Comparison of ENCODE assay signal across 8 mouse cellular contexts in the genomic region with DNA sequence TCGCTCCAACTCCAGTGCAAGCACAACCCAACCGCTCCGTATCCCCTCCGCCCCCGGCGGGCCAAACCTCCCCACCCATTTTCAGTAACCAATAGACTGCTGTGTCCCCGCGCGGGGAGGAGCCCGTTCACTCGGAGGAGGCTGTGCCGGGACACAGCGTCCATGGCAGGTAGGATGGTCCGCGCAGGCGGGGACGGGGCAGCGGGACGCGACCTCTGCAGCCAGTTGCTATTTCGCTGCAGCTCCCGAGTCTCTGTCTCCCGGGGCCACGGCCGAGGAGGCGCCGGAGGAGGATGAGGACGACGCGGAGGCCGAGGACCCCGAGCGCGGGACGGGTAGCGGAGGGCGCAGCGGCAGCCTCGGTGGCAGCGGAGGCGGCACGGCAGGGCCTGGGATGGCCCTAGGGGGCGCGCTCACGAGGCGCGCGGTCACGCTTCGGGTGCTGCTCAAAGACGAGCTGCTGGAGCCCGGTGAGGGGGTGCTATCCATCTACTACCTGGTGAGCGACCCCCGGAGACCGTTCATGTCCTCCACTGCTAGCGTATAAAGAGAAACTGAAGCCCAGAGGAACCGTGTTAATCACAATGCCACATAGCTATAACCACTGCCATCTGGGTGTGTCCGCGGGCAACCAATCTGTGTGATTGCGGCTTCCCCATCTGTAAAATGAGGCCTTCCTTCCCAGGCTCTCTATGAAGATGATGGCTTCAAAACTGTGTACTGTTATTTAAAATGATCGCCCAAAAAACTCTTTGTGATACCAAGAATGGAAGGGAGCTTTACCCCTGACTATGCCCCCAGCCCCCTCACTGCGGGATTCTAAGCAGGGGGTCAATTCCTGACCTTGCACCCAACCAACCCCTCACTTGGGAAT. TPM values are rescaled to one million over a fixed set of nuclear protein-coding genes. Genes with fewer than 3 reads are reported as not detected.
DNase-seq lines count a peak whose midpoint lies in the region; ATAC-seq and TF ChIP-seq lines count a peak whose summit lies in the region.

No protein-coding gene starts in this region.

- no peaks in the 10 kb centered on the region for H3K27me3 ChIP-seq in MEL (ENCODE audit: control insufficient read depth in 1 of 2, insufficient read depth in 2 of 2, low read length in 2 of 2)
- no peaks in the 10 kb centered on the region for H3K27me3 ChIP-seq in cerebellum, adult 2 months (ENCODE audit: control insufficient read depth, insufficient read depth, low read length)
- H3K27me3 ChIP-seq in forebrain, postnatal 0 days (ENCODE audit: insufficient read depth, low read length) = no peaks in the 10 kb centered on the region; the same call in 1 of the 2 replicates
- no peaks in the 10 kb centered on the region for H3K27me3 ChIP-seq in lung, embryonic 16.5 days (ENCODE audit: control insufficient read depth, insufficient read depth, low read depth, low read length)

- H3K27ac ChIP-seq in MEL (ENCODE audit: control insufficient read depth, low read depth, low read length) = peak overlapping the region; percentile 53; the same call in 1 of the 2 replicates
- H3K27ac ChIP-seq in cerebellum, adult 2 months (ENCODE audit: insufficient read depth, low read length) = peak overlapping the region; percentile 77
- peak overlapping the region; percentile 96 for H3K27ac ChIP-seq in forebrain, postnatal 0 days (ENCODE audit: low read depth, low read length)
- peak overlapping the region; percentile 92 for H3K27ac ChIP-seq in lung, embryonic 16.5 days (ENCODE audit: low read length)

- under 1% methylated on average over 62 of the region's 62 CpGs for WGBS in cerebellum, adult 2 months
- 1% methylated on average over 62 of the region's 62 CpGs for WGBS in forebrain, postnatal 0 days
- under 1% methylated on average over 62 of the region's 62 CpGs for WGBS in lung, embryonic 16.5 days

- TF ChIP-seq EP300 in MEL (IDR thresholded peaks at IDR 0.05; ENCODE audit: low read depth in 1 of 2, low read length in 2 of 2) = no peak; a peak in 1 of 4 replicates

- H3K4me2 ChIP-seq in forebrain, postnatal 0 days (ENCODE audit: low read depth) = peak overlapping the region; percentile 68
- peak overlapping the region; percentile 99 for H3K4me2 ChIP-seq in lung, embryonic 16.5 days (ENCODE audit: low read depth, low read length)

- peaks cover 0 to 8% of the 10 kb centered on the region in 2 experiments; a peak in 2 of 4 replicates for H3K36me3 ChIP-seq in MEL (ENCODE audit: control insufficient read depth in 1 of 2, insufficient read depth in 2 of 2, low read length in 2 of 2)
- peaks cover 18% of the 10 kb centered on the region for H3K36me3 ChIP-seq in forebrain, postnatal 0 days (ENCODE audit: insufficient read depth)
- H3K36me3 ChIP-seq in lung, embryonic 16.5 days (ENCODE audit: control insufficient read depth, insufficient read depth, low read length) = peaks cover 21% of the 10 kb centered on the region

- no peaks in the 10 kb centered on the region for H3K9me3 ChIP-seq in MEL (replicated peaks; ENCODE audit: insufficient read depth, low read length)
- H3K9me3 ChIP-seq in forebrain, postnatal 0 days (ENCODE audit: low read length) = no peaks in the 10 kb centered on the region
- peaks cover 2% of the 10 kb centered on the region; the same call in 1 of the 2 replicates for H3K9me3 ChIP-seq in lung, embryonic 16.5 days (ENCODE audit: control insufficient read depth, low read length)

- ATAC-seq in forebrain, postnatal 0 days = peak; percentile 90
- peak; percentile 92 to 93 for ATAC-seq in hematopoietic stem cell, adult 5-6 weeks (replicated peaks in 1 of 2; ENCODE audit: insufficient read depth in 1 of 2, low FRiP score in 2 of 2, low TSS enrichment in 1 of 2, low read depth in 1 of 2, poor library complexity in 2 of 2, severe bottlenecking in 2 of 2)
- peak; percentile 93 for ATAC-seq in lung, embryonic 16.5 days (ENCODE audit: low read depth)

- peak overlapping the region; percentile 64 for H3K9ac ChIP-seq in MEL (ENCODE audit: control insufficient read depth, low read depth, low read length, poor library complexity, severe bottlenecking)
- peak overlapping the region; percentile 89 for H3K9ac ChIP-seq in forebrain, postnatal 0 days
- peak overlapping the region; percentile 82 for H3K9ac ChIP-seq in lung, embryonic 16.5 days (ENCODE audit: low read length)

- DNase-seq in MEL (ENCODE audit: low read depth, low spot score) = peak; percentile 95
- DNase-seq in cerebellum, adult 2 months = peak; percentile 95 to 96
- DNase-seq in forebrain, postnatal 0 days = peak; percentile 93
- peak; percentile 67 for DNase-seq in layer of hippocampus, adult 9-10 months (ENCODE audit: low spot score)
- DNase-seq in ovary, postnatal 10 days (ENCODE audit: low spot score) = peak; percentile 82
- DNase-seq in thymus, postnatal 10 days (ENCODE audit: low spot score in 2 of 2) = peak; percentile 87 to 90

- peak overlapping the region; percentile 64 to 90 for H3K4me3 ChIP-seq in MEL (ENCODE audit: control insufficient read depth in 1 of 2, insufficient read depth in 1 of 2, low read depth in 2 of 2, low read length in 2 of 2)
- H3K4me3 ChIP-seq in cerebellum, adult 2 months (replicated peaks; ENCODE audit: insufficient read depth, low read depth, low read length) = peak overlapping the region; percentile 75
- peak overlapping the region; percentile 81 for H3K4me3 ChIP-seq in forebrain, postnatal 0 days (ENCODE audit: low read depth, low read length)
- H3K4me3 ChIP-seq in lung, embryonic 16.5 days (ENCODE audit: low read length) = peak overlapping the region; percentile 84

- TF ChIP-seq RAD21 in MEL (IDR thresholded peaks at IDR 0.05; ENCODE audit: low read depth, low read length) = no peak

- H3K4me1 ChIP-seq in MEL (ENCODE audit: control insufficient read depth in 1 of 2, insufficient read depth in 2 of 2, low read length in 2 of 2) = peaks cover 0 to 17% of the 10 kb centered on the region in 2 experiments; a peak in 2 of 4 replicates
- H3K4me1 ChIP-seq in cerebellum, adult 2 months (ENCODE audit: control insufficient read depth, insufficient read depth, low read length) = peaks cover 18% of the 10 kb centered on the region; the same call in 1 of the 2 replicates
- H3K4me1 ChIP-seq in forebrain, postnatal 0 days (ENCODE audit: insufficient read depth) = peaks cover 18% of the 10 kb centered on the region
- H3K4me1 ChIP-seq in lung, embryonic 16.5 days (replicated peaks; ENCODE audit: control insufficient read depth, insufficient read depth, low read length) = peaks cover 16% of the 10 kb centered on the region

- peak in 2 of 3 experiments; percentile 38 to 53; a peak in 4 of 6 replicates for TF ChIP-seq CTCF in MEL (IDR thresholded peaks at IDR 0.05 in 2 of 3, conservative IDR thresholded peaks at IDR 0.05 in 1 of 3; ENCODE audit: control insufficient read depth in 1 of 3, insufficient read depth in 1 of 3, low read depth in 2 of 3, low read length in 3 of 3, poor library complexity in 1 of 3, severe bottlenecking in 1 of 3)
- TF ChIP-seq CTCF in cerebellum, adult 2 months (IDR thresholded peaks at IDR 0.05; ENCODE audit: borderline replicate concordance, insufficient read depth, low read depth, low read length) = no peak
- TF ChIP-seq CTCF in forebrain, postnatal 0 days (IDR thresholded peaks at IDR 0.05; ENCODE audit: low read depth) = peak; percentile 66

- peak; percentile 57 to 88; a peak in 3 of 4 replicates for TF ChIP-seq POLR2A in MEL (IDR thresholded peaks at IDR 0.05; ENCODE audit: control insufficient read depth in 1 of 2, insufficient read depth in 1 of 2, low read depth in 1 of 2, low read length in 2 of 2, poor library complexity in 1 of 2)
- TF ChIP-seq POLR2A in cerebellum, adult 2 months (IDR thresholded peaks at IDR 0.05; ENCODE audit: borderline replicate concordance, insufficient read depth, low read length) = peak; percentile 99

- no peaks in the 10 kb centered on the region for H3K79me2 ChIP-seq in MEL (ENCODE audit: control insufficient read depth, insufficient read depth, low read length, poor library complexity)

RNA-seq across cellular contexts. Expression of gene Mpnd, which starts 3.8 kb away (rescaled TPM):
- 3.9 and 5.6 TPM in 2 replicates for total RNA-seq in MEL (2012; rRNA removed)
- polyA plus RNA-seq in MEL (2012; ENCODE audit: insufficient read depth in 1 of 2, insufficient read length in 2 of 2, low read depth in 1 of 2, low replicate concordance in 2 of 2, missing spikeins in 1 of 2) = 10 to 100 TPM in 1 of 2 experiments, not detected in 1; 18.3 TPM
- 183 and 193 TPM in 2 replicates for polyA plus RNA-seq in cerebellum, adult 2 months (2012; rRNA removed)
- total RNA-seq in forebrain, postnatal 0 days (2014; rRNA removed) = 155 and 159 TPM in 2 replicates
- 99.0 and 110 TPM in 2 replicates for polyA plus RNA-seq in forebrain, postnatal 0 days (2015; fragmentation: Nextera tagmentation; extraction: Ambion mirVana)
- 73.7 and 97.0 TPM in 2 replicates for total RNA-seq in hematopoietic stem cell, adult 5-6 weeks (2017)
- 80.1 and 86.2 TPM in 2 replicates for polyA plus RNA-seq in lung, embryonic 16.5 days (2015; fragmentation: Nextera tagmentation; extraction: Ambion mirVana)

RNA-seq across cellular contexts. Expression of gene Stap2, which starts 3.9 kb away (rescaled TPM):
- 0.08 and 0.10 TPM in 2 replicates for total RNA-seq in MEL (2012; rRNA removed)
- under 1 TPM in 1 of 2 experiments, not detected in 1; 0.08 TPM for polyA plus RNA-seq in MEL (2012; ENCODE audit: insufficient read depth in 1 of 2, insufficient read length in 2 of 2, low read depth in 1 of 2, low replicate concordance in 2 of 2, missing spikeins in 1 of 2)
- polyA plus RNA-seq in cerebellum, adult 2 months (2012; rRNA removed) = 51.8 and 64.1 TPM in 2 replicates
- total RNA-seq in forebrain, postnatal 0 days (2014; rRNA removed) = 2.2 and 4.5 TPM in 2 replicates
- polyA plus RNA-seq in forebrain, postnatal 0 days (2015; fragmentation: Nextera tagmentation; extraction: Ambion mirVana) = 4.0 and 4.3 TPM in 2 replicates
- 1.1 and 1.9 TPM in 2 replicates for total RNA-seq in hematopoietic stem cell, adult 5-6 weeks (2017)
- 25.4 and 27.9 TPM in 2 replicates for polyA plus RNA-seq in lung, embryonic 16.5 days (2015; fragmentation: Nextera tagmentation; extraction: Ambion mirVana)

RNA-seq across cellular contexts. Expression of gene Fsd1, which starts 23.0 kb away (rescaled TPM):
- total RNA-seq in MEL (2012; rRNA removed) = not detected in 2 replicates
- polyA plus RNA-seq in MEL (2012; ENCODE audit: insufficient read depth in 1 of 2, insufficient read length in 2 of 2, low read depth in 1 of 2, low replicate concordance in 2 of 2, missing spikeins in 1 of 2) = not detected
- polyA plus RNA-seq in cerebellum, adult 2 months (2012; rRNA removed) = 88.0 and 91.3 TPM in 2 replicates
- 106 and 113 TPM in 2 replicates for total RNA-seq in forebrain, postnatal 0 days (2014; rRNA removed)
- 162 and 169 TPM in 2 replicates for polyA plus RNA-seq in forebrain, postnatal 0 days (2015; fragmentation: Nextera tagmentation; extraction: Ambion mirVana)
- total RNA-seq in hematopoietic stem cell, adult 5-6 weeks (2017) = not detected in 2 replicates
- 4.5 and 6.8 TPM in 2 replicates for polyA plus RNA-seq in lung, embryonic 16.5 days (2015; fragmentation: Nextera tagmentation; extraction: Ambion mirVana)

RNA-seq across cellular contexts. Expression of gene Sh3gl1, which starts 27.1 kb away (rescaled TPM):
- total RNA-seq in MEL (2012; rRNA removed) = 36.7 and 41.0 TPM in 2 replicates
- 10 to 100 TPM in 1 of 2 experiments, not detected in 1; 78.4 TPM for polyA plus RNA-seq in MEL (2012; ENCODE audit: insufficient read depth in 1 of 2, insufficient read length in 2 of 2, low read depth in 1 of 2, low replicate concordance in 2 of 2, missing spikeins in 1 of 2)
- 69.5 and 82.5 TPM in 2 replicates for polyA plus RNA-seq in cerebellum, adult 2 months (2012; rRNA removed)
- total RNA-seq in forebrain, postnatal 0 days (2014; rRNA removed) = 65.1 and 74.5 TPM in 2 replicates
- 93.2 and 99.0 TPM in 2 replicates for polyA plus RNA-seq in forebrain, postnatal 0 days (2015; fragmentation: Nextera tagmentation; extraction: Ambion mirVana)
- total RNA-seq in hematopoietic stem cell, adult 5-6 weeks (2017) = 29.6 and 37.1 TPM in 2 replicates
- 158 and 166 TPM in 2 replicates for polyA plus RNA-seq in lung, embryonic 16.5 days (2015; fragmentation: Nextera tagmentation; extraction: Ambion mirVana)

RNA-seq across cellular contexts. Expression of gene Chaf1a, which starts 30.9 kb away (rescaled TPM):
- total RNA-seq in MEL (2012; rRNA removed) = 48.5 and 49.5 TPM in 2 replicates
- 100 to 1,000 TPM in 1 of 2 experiments, not detected in 1; 116 TPM for polyA plus RNA-seq in MEL (2012; ENCODE audit: insufficient read depth in 1 of 2, insufficient read length in 2 of 2, low read depth in 1 of 2, low replicate concordance in 2 of 2, missing spikeins in 1 of 2)
- 2.9 and 3.3 TPM in 2 replicates for polyA plus RNA-seq in cerebellum, adult 2 months (2012; rRNA removed)
- 4.7 and 5.9 TPM in 2 replicates for total RNA-seq in forebrain, postnatal 0 days (2014; rRNA removed)
- 4.5 and 4.6 TPM in 2 replicates for polyA plus RNA-seq in forebrain, postnatal 0 days (2015; fragmentation: Nextera tagmentation; extraction: Ambion mirVana)
- total RNA-seq in hematopoietic stem cell, adult 5-6 weeks (2017) = 24.5 and 29.7 TPM in 2 replicates
- 23.8 and 24.0 TPM in 2 replicates for polyA plus RNA-seq in lung, embryonic 16.5 days (2015; fragmentation: Nextera tagmentation; extraction: Ambion mirVana)

Comparison
In these comparisons a context has a peak if more than half of its experiments do, and no peak if none do; other contexts are left out.
1. Peak in every context shown above with its lines: DNase-seq, ATAC-seq, H3K4me3 ChIP-seq and H3K27ac ChIP-seq.
2. RNA of gene Fsd1, which starts 23.0 kb away (polyA plus RNA-seq): 162 to 169 TPM in forebrain, postnatal 0 days and 88.0 to 91.3 TPM in cerebellum, adult 2 months; 4.5 to 6.8 TPM in lung, embryonic 16.5 days and not detected in MEL; every median in the first group is over 10 times any median in the second.